Mouse (Mus musculus): ENCODE data around the gene Rhox7a. TPM values are rescaled to one million over a fixed set of nuclear protein-coding genes. Genes with fewer than 3 reads are reported as not detected.
"Not testable (repeated sequence)": the region's sequence is repeated elsewhere in the genome, so short reads cannot be mapped to it uniquely, and the experiment has no call there.

Rhox7a gene
- polyA plus RNA-seq (2015; fragmentation: Nextera tagmentation; extraction: Ambion mirVana) = not detected in 2 replicates

DNA sequence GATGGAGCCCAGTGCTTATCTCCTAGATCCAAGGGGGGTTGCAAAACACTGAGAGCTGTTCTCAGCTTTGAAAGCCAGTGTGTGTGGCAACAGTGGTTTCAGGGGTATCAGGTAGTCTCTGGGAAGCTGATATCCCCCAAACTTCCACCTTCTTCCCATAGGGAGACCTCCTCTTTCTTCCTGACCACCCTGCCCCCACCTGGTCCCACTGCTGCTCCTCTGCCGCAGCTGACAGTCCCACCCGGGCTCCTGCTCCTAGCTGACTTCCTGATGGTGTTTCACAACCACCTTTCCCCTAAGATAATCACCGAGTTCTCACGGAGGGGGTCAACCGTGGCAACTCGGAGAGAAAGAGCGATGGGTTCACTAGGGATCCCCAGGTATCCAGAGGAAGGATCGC lies at the start of gene Rhox7a:
Gene Rhox7a, plus strand, starts transcription at position 301 of the 400 bp plus-strand sequence.
- not testable (repeated sequence) for H3K4me2 ChIP-seq; H3K27me3 ChIP-seq; H3K4me1 ChIP-seq (replicated peaks); H3K9ac ChIP-seq; H3K27ac ChIP-seq; H3K36me3 ChIP-seq; H3K9me3 ChIP-seq; H3K4me3 ChIP-seq; ATAC-seq (ENCODE audit: low FRiP score)
- WGBS = 84% methylated on average over 8 of the region's 8 CpGs

- no peak for ATAC-seq (ENCODE audit: low FRiP score)
- H3K9me3 ChIP-seq = no peaks in the 10 kb centered on the region
- no peak overlapping the region for H3K27ac ChIP-seq
- H3K9ac ChIP-seq = no peak overlapping the region
- no peaks in the 10 kb centered on the region for H3K4me1 ChIP-seq (replicated peaks)
- H3K4me3 ChIP-seq = no peak overlapping the region
- WGBS = 82% methylated on average over 15 of the region's 15 CpGs
- no peak overlapping the region for H3K4me2 ChIP-seq
- no peaks in the 10 kb centered on the region for H3K36me3 ChIP-seq
- no peaks in the 10 kb centered on the region for H3K27me3 ChIP-seq
These were observed 24.0 kb upstream of the Rhox7a start for GRCm38 (mm10) chrX:37807286-37808080.

- Histone ChIP-seq H3K9me3 (no peaks in the 10 kb centered on the region), H3K4me2 (no peak overlapping the region), H3K4me1 (replicated peaks) (no peaks in the 10 kb centered on the region), H3K36me3 (no peaks in the 10 kb centered on the region), H3K27ac (no peak overlapping the region), H3K9ac (no peak overlapping the region), H3K27me3 (no peaks in the 10 kb centered on the region), H3K4me3 (no peak overlapping the region)
- WGBS = 83% methylated on average over 2 of the region's 2 CpGs
- ATAC-seq (ENCODE audit: low FRiP score) = no peak
These were observed 22.1 kb upstream of the Rhox7a start for GRCm38 (mm10) chrX:37809396-37809795.

- no peak for ATAC-seq (ENCODE audit: low FRiP score)
- no peaks in the 10 kb centered on the region for H3K27me3 ChIP-seq
- H3K4me3 ChIP-seq = no peak overlapping the region
- no peaks in the 10 kb centered on the region for H3K4me1 ChIP-seq (replicated peaks)
- no peaks in the 10 kb centered on the region for H3K9me3 ChIP-seq
- H3K4me2 ChIP-seq = no peak overlapping the region
- WGBS = 26% methylated on average over 5 of the region's 5 CpGs
- no peaks in the 10 kb centered on the region for H3K36me3 ChIP-seq
- no peak overlapping the region for H3K27ac ChIP-seq
- H3K9ac ChIP-seq = no peak overlapping the region
These were observed 20.3 kb upstream of the Rhox7a start for GRCm38 (mm10) chrX:37811179-37811578.

DNA sequence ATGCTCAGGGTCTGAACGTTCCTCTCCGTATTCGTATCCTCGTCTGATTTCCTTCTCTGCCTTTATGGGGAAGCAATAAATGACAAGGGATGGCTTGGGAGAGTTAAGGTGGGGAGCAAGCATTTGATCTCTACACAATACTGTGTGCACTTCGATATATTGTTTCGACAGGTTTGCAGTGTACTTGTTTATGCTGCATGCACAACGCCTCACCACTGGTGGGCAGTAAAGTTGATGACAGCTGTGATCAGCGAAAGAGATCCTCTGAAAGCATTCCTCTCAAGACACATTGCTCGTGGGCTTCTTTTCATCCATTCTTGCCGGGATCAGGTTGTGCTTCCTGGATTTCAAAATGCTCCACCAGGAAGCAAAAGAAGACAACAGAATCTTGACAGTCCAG lies 15.8 kb upstream of the Rhox7a start:
- Histone ChIP-seq H3K27me3 (no peaks in the 10 kb centered on the region), H3K4me3 (no peak overlapping the region), H3K36me3 (no peaks in the 10 kb centered on the region), H3K27ac (no peak overlapping the region), H3K9ac (no peak overlapping the region), H3K4me1 (replicated peaks) (no peaks in the 10 kb centered on the region), H3K9me3 (no peaks in the 10 kb centered on the region), H3K4me2 (no peak overlapping the region)
- WGBS = 81% methylated on average over 10 of the region's 10 CpGs
- no peak for ATAC-seq (ENCODE audit: low FRiP score)

DNA sequence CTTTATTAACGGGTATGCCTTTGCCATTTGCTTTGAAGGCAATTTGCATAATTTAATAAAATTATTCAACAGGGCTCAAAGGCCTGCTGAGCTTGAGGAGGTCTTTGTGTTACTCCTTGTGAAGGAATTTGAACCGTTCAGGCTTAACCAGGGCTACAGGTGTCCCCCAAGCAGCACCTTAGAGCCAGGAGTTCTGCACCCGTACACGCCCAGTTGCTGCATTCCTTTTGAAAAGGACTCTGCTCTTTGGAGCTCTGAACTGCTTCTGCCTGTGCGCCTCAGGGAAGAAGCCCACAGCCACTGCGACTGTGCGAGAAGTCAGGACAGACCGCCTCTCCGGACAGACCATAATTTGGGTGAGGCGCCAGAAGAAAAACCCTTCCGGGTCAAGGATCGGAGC lies 4.9 kb upstream of the Rhox7a start, which contains the start of gene Rhox6:
Gene Rhox6, plus strand, starts transcription at position 301 of the 400 bp plus-strand sequence.
- 91% methylated on average over 4 of the region's 12 CpGs for WGBS
- H3K27ac ChIP-seq; ATAC-seq (ENCODE audit: low FRiP score); H3K4me1 ChIP-seq (replicated peaks); H3K27me3 ChIP-seq; H3K36me3 ChIP-seq; H3K4me3 ChIP-seq; H3K9ac ChIP-seq; H3K4me2 ChIP-seq; H3K9me3 ChIP-seq: not testable (repeated sequence)

DNA sequence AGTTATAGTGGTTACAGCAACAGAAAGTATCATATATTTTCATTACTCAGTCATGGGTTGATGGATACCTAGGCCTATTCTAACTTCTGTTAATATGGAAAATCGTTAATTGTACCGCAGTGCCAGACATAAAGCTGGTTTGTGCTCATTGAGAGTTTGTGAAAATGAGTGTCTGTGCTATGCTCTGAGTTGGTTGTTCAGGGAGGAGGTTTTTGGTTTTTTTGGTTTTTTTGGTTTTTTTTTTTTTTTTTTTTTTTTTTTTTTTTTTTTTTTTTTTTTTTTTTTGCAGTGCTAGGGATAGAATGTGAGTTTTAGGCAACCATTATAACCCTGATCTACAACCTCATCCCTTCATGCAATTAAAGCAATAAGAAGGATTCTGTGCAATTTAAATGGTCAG lies 40.2 kb downstream of the Rhox7a start:
- ATAC-seq (ENCODE audit: low FRiP score) = no peak
- no peak overlapping the region for H3K4me2 ChIP-seq
- no peak overlapping the region for H3K9ac ChIP-seq
- no peaks in the 10 kb centered on the region for H3K4me1 ChIP-seq (replicated peaks)
- H3K36me3 ChIP-seq = no peaks in the 10 kb centered on the region
- H3K27ac ChIP-seq = no peak overlapping the region
- no peaks in the 10 kb centered on the region for H3K27me3 ChIP-seq
- no peaks in the 10 kb centered on the region for H3K9me3 ChIP-seq
- 96% methylated on average over 2 of the region's 2 CpGs for WGBS
- no peak overlapping the region for H3K4me3 ChIP-seq

DNA sequence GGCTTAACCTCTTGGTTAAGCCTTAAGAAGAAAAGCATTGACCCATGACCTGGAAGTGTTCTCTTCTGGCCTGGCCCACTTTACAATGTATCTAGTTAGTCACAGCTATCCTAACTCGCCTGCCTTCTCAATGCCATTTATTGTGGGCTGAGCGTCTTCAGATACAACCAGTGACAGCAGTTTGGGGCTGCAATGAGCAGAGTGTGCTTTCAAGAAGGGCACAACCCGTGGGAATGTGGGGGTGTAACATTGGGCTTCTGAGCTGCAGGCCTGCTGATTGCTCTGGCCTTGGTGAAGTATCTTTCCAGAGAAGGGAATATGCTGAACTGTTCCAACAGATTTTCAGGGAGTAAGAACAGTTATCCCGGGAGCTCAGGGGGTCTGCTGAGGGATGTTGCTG lies 47.4 kb downstream of the Rhox7a start, which contains the start of gene Rhox8:
Gene Rhox8, minus strand, starts transcription at position 101 of the 400 bp plus-strand sequence.
- Histone ChIP-seq H3K9ac (no peak within 1 kb of the TSS), H3K9me3 (no peaks in the 10 kb centered on the region), H3K27me3 (no peaks in the 10 kb centered on the region), H3K4me3 (no peak within 1 kb of the TSS), H3K27ac (no peak within 1 kb of the TSS), H3K36me3 (no peaks in the 10 kb centered on the region), H3K4me1 (replicated peaks) (no peaks in the 10 kb centered on the region), H3K4me2 (no peak within 1 kb of the TSS)
- ATAC-seq (ENCODE audit: low FRiP score) = no peak
- 77% methylated on average over 4 of the region's 4 CpGs for WGBS

Other genes with a start within 250 kb of the Rhox7a start
- gene Rhox4f, start 224.0 kb upstream of the Rhox7a start, polyA plus RNA-seq (2015; fragmentation: Nextera tagmentation; extraction: Ambion mirVana) = not detected in 2 replicates
- gene Rhox3g, start 203.1 kb upstream of the Rhox7a start, polyA plus RNA-seq (2015; fragmentation: Nextera tagmentation; extraction: Ambion mirVana) = not detected in 2 replicates
- not detected in 2 replicates for gene Rhox2g, start 188.2 kb upstream of the Rhox7a start, polyA plus RNA-seq (2015; fragmentation: Nextera tagmentation; extraction: Ambion mirVana)
- not detected in 2 replicates for gene Rhox4g, start 180.4 kb upstream of the Rhox7a start, polyA plus RNA-seq (2015; fragmentation: Nextera tagmentation; extraction: Ambion mirVana)
- gene Rhox3h, start 162.9 kb upstream of the Rhox7a start, polyA plus RNA-seq (2015; fragmentation: Nextera tagmentation; extraction: Ambion mirVana) = not detected in 2 replicates
- not detected in 2 replicates for gene Rhox2h, start 158.4 kb upstream of the Rhox7a start, polyA plus RNA-seq (2015; fragmentation: Nextera tagmentation; extraction: Ambion mirVana)
- 0.36 TPM in 1 of 2 replicates, not detected in the other for gene Rhox5, start 26.8 kb upstream of the Rhox7a start, polyA plus RNA-seq (2015; fragmentation: Nextera tagmentation; extraction: Ambion mirVana)
- not detected in 2 replicates for gene Rhox6, start 4.8 kb upstream of the Rhox7a start, polyA plus RNA-seq (2015; fragmentation: Nextera tagmentation; extraction: Ambion mirVana)
- not detected in 2 replicates for gene Rhox8, start 47.3 kb downstream of the Rhox7a start, polyA plus RNA-seq (2015; fragmentation: Nextera tagmentation; extraction: Ambion mirVana)
- gene Rhox7b, start 65.5 kb downstream of the Rhox7a start, polyA plus RNA-seq (2015; fragmentation: Nextera tagmentation; extraction: Ambion mirVana) = not detected in 2 replicates
- not detected in 2 replicates for gene Rhox9, start 70.1 kb downstream of the Rhox7a start, polyA plus RNA-seq (2015; fragmentation: Nextera tagmentation; extraction: Ambion mirVana)
- gene Btg1-ps1, start 187.1 kb downstream of the Rhox7a start, polyA plus RNA-seq (2015; fragmentation: Nextera tagmentation; extraction: Ambion mirVana) = not detected in 2 replicates
- gene Btg1-ps2, start 211.4 kb downstream of the Rhox7a start, polyA plus RNA-seq (2015; fragmentation: Nextera tagmentation; extraction: Ambion mirVana) = not detected in 2 replicates
- gene Rhox10, start 234.8 kb downstream of the Rhox7a start, polyA plus RNA-seq (2015; fragmentation: Nextera tagmentation; extraction: Ambion mirVana) = not detected in 2 replicates

Measured in hindbrain, embryonic 13.5 days (tissue).